Mouse (Mus musculus) forebrain, embryonic 16.5 days (tissue): ENCODE data around the gene Pip4k2c. TPM values are rescaled to one million over a fixed set of nuclear protein-coding genes. Genes with fewer than 3 reads are reported as not detected.

ENCODE experiments used
- ATAC-seq: fragments of 200-750 bp; cut with Nextera tagmentation; 2 replicates; pipeline ENCODE4 v1.8.0; 2017; ENCODE audit warnings: mild to moderate bottlenecking, moderate library complexity
- H3K27ac ChIP-seq: fragments of 300-500 bp; sonication (generic); 2 replicates; pipeline ENCODE4 v1.5.1; 2014; ENCODE audit warnings: low read length, control low read depth
- H3K27me3 ChIP-seq: fragments of 300-500 bp; sonication (generic); replicated peaks from 2 replicates; pipeline ENCODE4 v1.6.1; 2014; ENCODE audit warnings: low read length; ENCODE audit not compliant: control insufficient read depth, insufficient read depth
- H3K36me3 ChIP-seq: fragments of 300-500 bp; sonication (generic); 2 replicates; pipeline ENCODE4 v1.6.1; 2014; ENCODE audit not compliant: control insufficient read depth, insufficient read depth
- H3K4me1 ChIP-seq: fragments of 300-500 bp; sonication (generic); replicated peaks from 2 replicates; pipeline ENCODE4 v1.6.1; 2014; ENCODE audit warnings: low read length; ENCODE audit not compliant: control insufficient read depth, insufficient read depth
- H3K4me2 ChIP-seq: fragments of 300-500 bp; sonication (generic); 2 replicates; pipeline ENCODE4 v1.6.1; 2014; ENCODE audit warnings: mild to moderate bottlenecking, low read length, control low read depth
- H3K4me3 ChIP-seq: fragments of 300-500 bp; sonication (generic); replicated peaks from 2 replicates; pipeline ENCODE4 v1.5.1; 2014; ENCODE audit warnings: mild to moderate bottlenecking, low read length, control low read depth
- H3K9ac ChIP-seq: fragments of 300-500 bp; sonication (generic); replicated peaks from 2 replicates; pipeline ENCODE4 v1.6.1; 2014; ENCODE audit warnings: low read depth, low read length, control low read depth
- H3K9me3 ChIP-seq: fragments of 300-500 bp; sonication (generic); 2 replicates; pipeline ENCODE4 v1.6.1; 2016; ENCODE audit warnings: low read length; ENCODE audit not compliant: control insufficient read depth
- WGBS: fragments of 180-500 bp; shearing (Covaris S2); extraction: QIAGEN DNeasy Blood & Tissue Kit; methylation state at CpG from one replicate; pipeline ENCODE4 v1.1.7; 2014; 5-methylcytosine and 5-hydroxymethylcytosine counted together
- polyA plus RNA-seq: library from polyadenylated mRNA; unstranded; fragments of >200 nt; fragmentation: Nextera tagmentation; extraction: Ambion mirVana; gene quantifications from 2 replicates; pipeline ENCODE4 v1.2.1, GENCODE M21; 2015

Pip4k2c gene
- polyA plus RNA-seq, 1 experiment from 2014 or later = 26.7 TPM

GRCm38 (mm10) chr10:127230693-127231092 lies 19.3 kb upstream of the Pip4k2c start:
- H3K9ac ChIP-seq = no peak overlapping the region
- no peak overlapping the region for H3K27ac ChIP-seq
- H3K27me3 ChIP-seq = no peaks in the 10 kb centered on the region
- H3K9me3 ChIP-seq = no peaks in the 10 kb centered on the region
- no peak overlapping the region for H3K4me2 ChIP-seq
- no peaks in the 10 kb centered on the region for H3K4me1 ChIP-seq
- no peak for ATAC-seq
- WGBS = 92% methylated on average over 12 of the region's 12 CpGs
- peaks cover 15% of the 10 kb centered on the region for H3K36me3 ChIP-seq
- no peak overlapping the region for H3K4me3 ChIP-seq

- Histone ChIP-seq H3K4me1 (no peaks in the 10 kb centered on the region), H3K9ac (no peak overlapping the region), H3K9me3 (no peaks in the 10 kb centered on the region), H3K4me2 (no peak overlapping the region), H3K4me3 (no peak overlapping the region), H3K27me3 (no peaks in the 10 kb centered on the region), H3K36me3 (peaks cover 15% of the 10 kb centered on the region; the same call in 1 of the 2 replicates), H3K27ac (no peak overlapping the region)
- 25% methylated on average over 4 of the region's 4 CpGs for WGBS
- peak; percentile 32; the same call in 1 of the 2 replicates for ATAC-seq
Measured at GRCm38 (mm10) chr10:127228897-127229296, 17.5 kb upstream of the Pip4k2c start.

- WGBS = 83% methylated on average over 8 of the region's 8 CpGs
- H3K4me3 ChIP-seq = no peak overlapping the region
- no peak overlapping the region for H3K9ac ChIP-seq
- no peaks in the 10 kb centered on the region for H3K27me3 ChIP-seq
- H3K36me3 ChIP-seq = peaks cover 9% of the 10 kb centered on the region; the same call in 1 of the 2 replicates
- H3K27ac ChIP-seq = no peak overlapping the region
- H3K9me3 ChIP-seq = no peaks in the 10 kb centered on the region
- no peak overlapping the region for H3K4me2 ChIP-seq
- H3K4me1 ChIP-seq = no peaks in the 10 kb centered on the region
- no peak for ATAC-seq
Measured at GRCm38 (mm10) chr10:127227163-127227562, 15.8 kb upstream of the Pip4k2c start.

- Histone ChIP-seq H3K4me2 (no peak overlapping the region), H3K4me3 (no peak overlapping the region), H3K27ac (no peak overlapping the region), H3K27me3 (no peaks in the 10 kb centered on the region), H3K9me3 (no peaks in the 10 kb centered on the region), H3K36me3 (peaks cover 5% of the 10 kb centered on the region; the same call in 1 of the 2 replicates), H3K4me1 (no peaks in the 10 kb centered on the region), H3K9ac (no peak overlapping the region)
- no peak for ATAC-seq
- WGBS = 70% methylated on average over 8 of the region's 8 CpGs
Measured at GRCm38 (mm10) chr10:127226318-127226895, 15.0 kb upstream of the Pip4k2c start.

GRCm38 (mm10) chr10:127225732-127226131 lies 14.3 kb upstream of the Pip4k2c start:
- no peaks in the 10 kb centered on the region for H3K27me3 ChIP-seq
- H3K4me1 ChIP-seq = no peaks in the 10 kb centered on the region
- H3K9me3 ChIP-seq = no peaks in the 10 kb centered on the region
- H3K4me2 ChIP-seq = no peak overlapping the region
- 42% methylated on average over 10 of the region's 10 CpGs for WGBS
- H3K36me3 ChIP-seq = peaks cover 4% of the 10 kb centered on the region; the same call in 1 of the 2 replicates
- no peak for ATAC-seq
- no peak overlapping the region for H3K27ac ChIP-seq
- H3K4me3 ChIP-seq = no peak overlapping the region
- H3K9ac ChIP-seq = no peak overlapping the region

- ATAC-seq = no peak
- Histone ChIP-seq H3K36me3 (no peaks in the 10 kb centered on the region; the same call in 1 of the 2 replicates), H3K27me3 (no peaks in the 10 kb centered on the region), H3K27ac (no peak overlapping the region), H3K4me3 (no peak overlapping the region), H3K4me1 (no peaks in the 10 kb centered on the region), H3K4me2 (no peak overlapping the region), H3K9me3 (no peaks in the 10 kb centered on the region), H3K9ac (no peak overlapping the region)
- 17% methylated on average over 6 of the region's 6 CpGs for WGBS
Measured at GRCm38 (mm10) chr10:127225213-127225612, 13.8 kb upstream of the Pip4k2c start.

GRCm38 (mm10) chr10:127218339-127218738 lies 7.0 kb upstream of the Pip4k2c start:
- Histone ChIP-seq H3K4me1 (no peaks in the 10 kb centered on the region), H3K27ac (no peak overlapping the region), H3K27me3 (no peaks in the 10 kb centered on the region), H3K36me3 (no peaks in the 10 kb centered on the region), H3K4me3 (no peak overlapping the region), H3K4me2 (no peak overlapping the region), H3K9ac (no peak overlapping the region), H3K9me3 (no peaks in the 10 kb centered on the region)
- no peak for ATAC-seq
- WGBS = 90% methylated on average over 2 of the region's 2 CpGs

GRCm38 (mm10) chr10:127217177-127217576 lies 5.8 kb upstream of the Pip4k2c start:
- Histone ChIP-seq H3K4me2 (no peak overlapping the region), H3K4me3 (no peak overlapping the region), H3K9me3 (no peaks in the 10 kb centered on the region), H3K36me3 (no peaks in the 10 kb centered on the region), H3K27me3 (no peaks in the 10 kb centered on the region), H3K27ac (no peak overlapping the region), H3K4me1 (no peaks in the 10 kb centered on the region), H3K9ac (no peak overlapping the region)
- no peak for ATAC-seq

- H3K4me1 ChIP-seq = peaks cover 3% of the 10 kb centered on the region
- H3K9ac ChIP-seq = no peak overlapping the region
- H3K4me2 ChIP-seq = no peak overlapping the region
- no peak for ATAC-seq
- no peaks in the 10 kb centered on the region for H3K9me3 ChIP-seq
- no peak overlapping the region for H3K27ac ChIP-seq
- H3K36me3 ChIP-seq = no peaks in the 10 kb centered on the region
- 95% methylated on average over 11 of the region's 11 CpGs for WGBS
- no peaks in the 10 kb centered on the region for H3K27me3 ChIP-seq
- H3K4me3 ChIP-seq = no peak overlapping the region
Measured at GRCm38 (mm10) chr10:127216456-127216855, 5.1 kb upstream of the Pip4k2c start.

GRCm38 (mm10) chr10:127214422-127214803 lies 3.0 kb upstream of the Pip4k2c start:
- Histone ChIP-seq H3K4me2 (no peak overlapping the region), H3K36me3 (no peaks in the 10 kb centered on the region), H3K4me1 (peaks cover 14% of the 10 kb centered on the region), H3K9ac (no peak overlapping the region), H3K4me3 (no peak overlapping the region), H3K9me3 (no peaks in the 10 kb centered on the region), H3K27me3 (no peaks in the 10 kb centered on the region), H3K27ac (no peak overlapping the region)
- ATAC-seq = no peak
- WGBS = 71% methylated on average over 1 of the region's 1 CpGs
